Mouse (Mus musculus) stomach, embryonic 15.5 days (tissue): ENCODE measurements around the gene Sfn. TPM values are rescaled to one million over a fixed set of nuclear protein-coding genes. Genes with fewer than 3 reads are reported as not detected.

Experiments used
- ATAC-seq: fragments of 200-750 bp; cut with Nextera tagmentation; 2 replicates; pipeline ENCODE4 v1.8.0; 2017; ENCODE audit warnings: low read depth, moderate number of reproducible peaks, moderate TSS enrichment; ENCODE audit not compliant: insufficient read depth, low FRiP score
- H3K27ac ChIP-seq: fragments of 300-500 bp; sonication (generic); 2 replicates; pipeline ENCODE4 v1.5.1; 2015; ENCODE audit warnings: mild to moderate bottlenecking, inconsistent platforms
- H3K27me3 ChIP-seq: fragments of 300-500 bp; sonication (generic); replicated peaks from 2 replicates; pipeline ENCODE4 v1.6.1; 2015; ENCODE audit warnings: inconsistent platforms
- H3K36me3 ChIP-seq: fragments of 300-500 bp; sonication (generic); 2 replicates; pipeline ENCODE4 v1.6.1; 2015; ENCODE audit warnings: inconsistent platforms
- H3K4me1 ChIP-seq: fragments of 300-500 bp; sonication (generic); 2 replicates; pipeline ENCODE4 v1.6.1; 2015; ENCODE audit warnings: inconsistent platforms
- H3K4me2 ChIP-seq: fragments of 300-500 bp; sonication (generic); 2 replicates; pipeline ENCODE4 v1.6.1; 2015; ENCODE audit warnings: mild to moderate bottlenecking, inconsistent platforms
- H3K4me3 ChIP-seq: fragments of 300-500 bp; sonication (generic); replicated peaks from 2 replicates; pipeline ENCODE4 v1.5.1; 2015; ENCODE audit warnings: inconsistent platforms
- H3K9ac ChIP-seq: fragments of 300-500 bp; sonication (generic); 2 replicates; pipeline ENCODE4 v1.6.1; 2015; ENCODE audit warnings: inconsistent platforms
- H3K9me3 ChIP-seq: fragments of 300-500 bp; sonication (generic); 2 replicates; pipeline ENCODE4 v1.6.1; 2016; ENCODE audit warnings: inconsistent platforms
- WGBS: fragments of 180-500 bp; shearing (Covaris S2); methylation state at CpG from one replicate; pipeline ENCODE4 v1.1.7; 2015; 5-methylcytosine and 5-hydroxymethylcytosine counted together
- polyA plus RNA-seq: library from polyadenylated mRNA; unstranded; fragments of >200 nt; fragmentation: Nextera tagmentation; extraction: Ambion mirVana; gene quantifications from 2 replicates; pipeline ENCODE4 v1.2.1, GENCODE M21; 2015

Sfn gene
- polyA plus RNA-seq, 1 experiment from 2014 or later, result 228 TPM

DNA sequence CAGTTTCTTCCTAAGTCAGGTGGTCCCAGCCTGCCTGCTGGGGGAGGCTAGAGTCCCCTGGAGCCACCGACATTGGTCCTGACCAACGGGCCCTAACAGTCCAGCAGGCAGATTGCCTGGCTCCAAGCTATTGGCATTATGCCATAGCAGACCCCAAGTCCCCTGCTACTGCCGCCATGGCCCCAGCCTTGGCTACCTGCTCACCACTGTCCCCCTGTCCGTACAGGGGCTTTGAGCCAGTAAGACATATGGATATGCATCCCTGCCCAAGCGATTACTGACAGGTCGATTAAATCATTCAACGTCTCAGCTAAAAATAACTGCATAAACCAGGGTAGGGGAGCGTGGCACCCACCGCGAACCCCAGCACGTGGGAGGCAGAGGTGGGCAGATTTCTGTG, 16.0 kb upstream of the Sfn start:
- H3K4me2 ChIP-seq, result no peak overlapping the region
- no peak overlapping the region for H3K27ac ChIP-seq
- H3K9ac ChIP-seq, result no peak overlapping the region
- H3K9me3 ChIP-seq, result no peaks in the 10 kb centered on the region
- 94% methylated on average over 11 of the region's 11 CpGs for WGBS
- no peak for ATAC-seq
- H3K36me3 ChIP-seq, result peaks cover 4% of the 10 kb centered on the region
- H3K4me3 ChIP-seq, result no peak overlapping the region
- H3K4me1 ChIP-seq, result no peaks in the 10 kb centered on the region
- no peaks in the 10 kb centered on the region for H3K27me3 ChIP-seq

DNA sequence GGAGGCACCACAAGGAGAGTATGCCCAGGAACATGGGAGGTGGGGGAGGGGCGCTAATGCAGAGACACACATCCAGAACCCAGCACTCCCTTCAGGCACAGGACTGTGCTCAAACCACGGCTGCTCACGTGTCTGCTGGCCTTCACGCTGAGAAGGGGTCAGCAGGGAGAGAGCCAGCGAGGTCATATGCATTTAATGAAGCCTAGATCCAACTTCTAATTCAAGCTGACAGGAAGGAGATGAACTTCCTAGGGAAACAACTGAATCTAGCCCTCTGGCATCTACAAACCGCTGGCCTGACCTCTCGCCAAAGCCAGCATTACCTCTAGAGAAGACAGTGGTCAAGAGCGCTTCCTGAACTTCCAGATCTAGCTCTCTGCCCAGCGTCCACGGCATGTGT, 13.4 kb upstream of the Sfn start:
- no peak for ATAC-seq
- H3K9me3 ChIP-seq, result no peaks in the 10 kb centered on the region
- H3K27me3 ChIP-seq, result no peaks in the 10 kb centered on the region
- WGBS, result 83% methylated on average over 10 of the region's 10 CpGs
- H3K27ac ChIP-seq, result no peak overlapping the region
- H3K4me1 ChIP-seq, result no peaks in the 10 kb centered on the region
- no peak overlapping the region for H3K4me3 ChIP-seq
- no peak overlapping the region for H3K4me2 ChIP-seq
- peaks cover 13% of the 10 kb centered on the region for H3K36me3 ChIP-seq
- H3K9ac ChIP-seq, result no peak overlapping the region

DNA sequence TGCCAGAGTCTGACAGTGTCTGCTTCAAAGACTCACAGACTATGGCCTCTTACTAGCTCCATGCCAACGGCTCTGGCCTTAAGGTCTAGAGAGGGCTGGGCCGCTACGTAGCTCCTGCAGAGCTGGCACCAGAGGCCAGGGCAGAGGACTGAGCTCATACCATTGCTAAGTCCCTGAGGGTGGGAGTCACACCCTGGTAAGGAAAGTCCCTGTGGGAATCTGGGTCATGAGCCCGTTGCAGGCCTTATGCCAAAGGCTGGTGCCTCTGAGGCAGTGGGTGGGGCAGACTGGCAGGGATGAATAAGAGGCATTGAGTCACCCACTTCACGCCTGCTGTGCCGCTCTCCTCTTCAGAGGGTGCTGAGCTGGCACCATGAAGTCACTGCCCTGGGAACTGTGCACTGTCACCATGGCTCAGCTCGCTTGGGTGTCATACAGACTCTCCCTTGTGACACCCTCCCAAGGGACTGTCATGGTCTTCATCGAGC, 12.3 kb upstream of the Sfn start:
- H3K27me3 ChIP-seq, result no peaks in the 10 kb centered on the region
- no peak overlapping the region for H3K27ac ChIP-seq
- 83% methylated on average over 8 of the region's 8 CpGs for WGBS
- ATAC-seq, result no peak
- no peak overlapping the region for H3K4me2 ChIP-seq
- H3K4me1 ChIP-seq, result no peaks in the 10 kb centered on the region
- peaks cover 13% of the 10 kb centered on the region for H3K36me3 ChIP-seq
- no peaks in the 10 kb centered on the region for H3K9me3 ChIP-seq
- no peak overlapping the region for H3K4me3 ChIP-seq
- no peak overlapping the region for H3K9ac ChIP-seq

DNA sequence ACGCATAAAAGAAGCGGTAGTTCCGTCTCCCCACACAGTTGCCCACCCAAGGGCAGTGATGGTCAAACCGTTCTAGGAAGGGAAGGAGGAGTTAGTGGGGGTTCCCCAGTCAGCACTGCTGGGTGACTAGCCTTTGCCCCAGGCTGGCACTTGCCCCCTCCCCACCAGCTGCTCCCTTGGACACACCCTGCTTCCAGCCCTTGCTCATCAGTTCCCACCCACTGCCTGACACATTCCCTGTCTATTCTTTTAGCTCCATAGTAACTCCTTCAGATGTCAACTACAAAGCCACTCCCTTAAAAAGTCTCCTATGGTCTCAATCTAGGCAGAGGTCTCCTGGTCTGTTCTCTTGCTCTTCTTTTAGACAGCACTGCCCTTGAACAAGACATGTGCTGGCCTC, 11.9 kb upstream of the Sfn start:
- no peak overlapping the region for H3K27ac ChIP-seq
- H3K4me3 ChIP-seq, result no peak overlapping the region
- no peaks in the 10 kb centered on the region for H3K4me1 ChIP-seq
- ATAC-seq, result no peak
- H3K4me2 ChIP-seq, result no peak overlapping the region
- H3K9ac ChIP-seq, result no peak overlapping the region
- no peaks in the 10 kb centered on the region for H3K27me3 ChIP-seq
- H3K9me3 ChIP-seq, result no peaks in the 10 kb centered on the region
- 80% methylated on average over 4 of the region's 4 CpGs for WGBS
- peaks cover 13% of the 10 kb centered on the region for H3K36me3 ChIP-seq

DNA sequence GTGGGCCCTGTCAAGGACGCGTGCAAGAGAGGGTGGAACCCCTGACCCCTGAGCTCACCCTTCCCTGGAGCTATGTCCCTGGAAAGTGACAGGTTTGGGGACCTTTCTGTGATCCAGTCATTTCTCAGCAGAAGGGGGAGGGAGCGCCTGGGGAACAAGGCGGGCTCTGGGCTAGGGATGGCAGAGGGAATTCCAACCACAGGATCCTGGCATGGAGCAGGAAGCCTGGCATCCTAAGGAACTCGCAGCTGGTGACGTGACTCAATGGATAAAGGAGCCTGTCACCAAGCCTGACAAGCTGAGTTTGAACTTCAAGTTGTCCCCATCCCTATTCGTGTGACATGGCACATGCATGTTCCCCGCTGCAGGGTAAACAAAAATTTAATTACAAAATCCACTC, 11.1 kb upstream of the Sfn start:
- no peaks in the 10 kb centered on the region for H3K4me1 ChIP-seq
- no peak overlapping the region for H3K27ac ChIP-seq
- peaks cover 19% of the 10 kb centered on the region for H3K36me3 ChIP-seq
- H3K4me3 ChIP-seq, result no peak overlapping the region
- WGBS, result 91% methylated on average over 8 of the region's 8 CpGs
- no peak overlapping the region for H3K9ac ChIP-seq
- no peak overlapping the region for H3K4me2 ChIP-seq
- ATAC-seq, result no peak
- no peaks in the 10 kb centered on the region for H3K9me3 ChIP-seq
- no peaks in the 10 kb centered on the region for H3K27me3 ChIP-seq

DNA sequence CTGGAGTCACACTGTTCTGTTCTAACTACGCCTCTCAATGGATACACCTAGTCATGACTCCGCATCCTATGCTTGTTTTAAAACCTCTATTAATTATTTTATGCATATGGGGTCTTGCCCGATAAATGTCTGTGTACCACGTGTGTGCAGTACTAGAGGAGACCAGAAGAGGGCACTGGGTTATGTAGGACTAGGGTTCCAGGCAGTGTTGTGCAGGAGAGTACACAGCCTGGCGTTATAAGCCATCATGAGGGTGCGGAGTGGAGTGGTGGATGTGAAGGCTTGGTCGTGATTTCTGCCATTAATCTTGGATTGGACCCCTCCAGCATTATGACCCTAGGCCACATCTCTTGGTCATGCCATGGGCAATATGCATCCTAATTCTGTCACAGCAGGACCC, 10.4 kb upstream of the Sfn start:
- Histone ChIP-seq H3K4me1 (no peaks in the 10 kb centered on the region), H3K27me3 (no peaks in the 10 kb centered on the region), H3K27ac (no peak overlapping the region), H3K36me3 (peaks cover 19% of the 10 kb centered on the region), H3K4me3 (no peak overlapping the region), H3K4me2 (no peak overlapping the region), H3K9ac (no peak overlapping the region), H3K9me3 (no peaks in the 10 kb centered on the region)
- no peak for ATAC-seq
- 97% methylated on average over 7 of the region's 7 CpGs for WGBS

DNA sequence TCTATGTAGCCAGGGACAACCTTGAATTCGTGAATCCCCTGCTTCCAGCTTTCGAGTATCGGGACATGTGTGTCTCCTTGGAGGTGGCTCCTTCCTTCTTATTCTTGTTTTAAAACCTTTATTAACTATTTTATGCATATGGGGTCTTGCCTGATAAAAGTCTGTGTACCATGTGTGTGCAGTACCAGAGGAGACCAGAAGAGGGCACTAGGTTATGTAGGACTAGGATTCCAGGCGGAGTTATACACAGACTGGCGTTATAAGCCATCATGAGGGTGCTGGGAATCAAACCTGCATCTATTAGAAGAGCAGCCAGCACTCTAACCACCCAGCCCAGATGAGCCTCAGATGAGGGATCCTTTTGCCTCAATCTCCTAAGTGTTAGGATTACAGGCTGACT, 9.8 kb upstream of the Sfn start:
- H3K4me1 ChIP-seq, result peaks cover 3% of the 10 kb centered on the region; the same call in 1 of the 2 replicates
- peaks cover 19% of the 10 kb centered on the region for H3K36me3 ChIP-seq
- no peak overlapping the region for H3K4me3 ChIP-seq

DNA sequence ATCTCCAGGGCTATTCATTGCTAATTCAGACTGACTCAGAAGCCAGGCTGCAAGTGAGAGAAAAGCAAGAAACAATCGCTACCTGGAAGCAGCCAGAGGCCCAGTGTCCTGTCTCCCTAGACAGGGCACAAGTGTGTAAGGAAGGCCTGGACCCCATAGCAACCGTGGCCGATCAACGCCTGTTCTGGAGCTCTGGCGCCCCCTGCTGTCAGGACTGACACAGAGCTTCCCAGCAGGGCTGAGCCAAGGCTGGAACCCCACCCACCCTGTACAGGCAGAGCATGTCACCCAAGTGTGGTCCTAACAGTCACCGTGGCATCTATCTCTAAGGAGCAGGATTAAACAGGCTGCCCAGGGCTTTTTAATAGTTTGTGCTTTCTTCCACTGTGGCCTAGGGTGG, 7.8 kb upstream of the Sfn start:
- Histone ChIP-seq H3K36me3 (peaks cover 19% of the 10 kb centered on the region), H3K9me3 (no peaks in the 10 kb centered on the region), H3K9ac (no peak overlapping the region), H3K4me3 (no peak overlapping the region), H3K27ac (no peak overlapping the region), H3K27me3 (no peaks in the 10 kb centered on the region), H3K4me1 (peaks cover 11% of the 10 kb centered on the region), H3K4me2 (no peak overlapping the region)
- WGBS, result 14% methylated on average over 6 of the region's 6 CpGs
- ATAC-seq, result peak; percentile 37; the same call in 1 of the 2 replicates

More for the DNA sequence above, 9.8 kb upstream of the Sfn start:
- H3K4me2 ChIP-seq, result no peak overlapping the region
- H3K27ac ChIP-seq, result no peak overlapping the region
- H3K9me3 ChIP-seq, result no peaks in the 10 kb centered on the region
- H3K27me3 ChIP-seq, result no peaks in the 10 kb centered on the region
- no peak for ATAC-seq
- H3K9ac ChIP-seq, result no peak overlapping the region
- WGBS, result 98% methylated on average over 5 of the region's 5 CpGs

DNA sequence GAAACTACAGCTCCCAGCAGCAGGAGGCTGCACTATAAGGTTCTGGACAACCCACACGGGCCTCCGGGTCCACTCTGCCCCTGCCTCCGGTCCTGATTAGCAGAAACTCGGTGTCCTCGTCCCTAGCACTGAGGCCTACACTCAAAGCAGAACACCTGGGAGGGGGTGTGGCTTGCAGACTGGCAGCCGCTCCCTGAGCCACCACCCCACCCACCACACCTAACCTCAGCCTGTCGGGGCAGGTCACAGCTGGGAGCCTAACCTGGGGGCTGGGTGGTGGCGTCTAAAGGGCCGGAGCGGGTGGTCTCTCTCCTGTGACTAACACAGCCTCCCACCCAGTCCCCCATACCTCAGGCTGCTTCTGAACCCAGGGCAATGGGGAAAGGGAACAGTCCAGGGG, 5.3 kb upstream of the Sfn start:
- Histone ChIP-seq H3K4me2 (no peak overlapping the region), H3K4me3 (no peak overlapping the region), H3K27me3 (peaks cover 2% of the 10 kb centered on the region; the same call in 1 of the 2 replicates), H3K36me3 (peaks cover 11% of the 10 kb centered on the region), H3K9ac (no peak overlapping the region), H3K4me1 (peaks cover 13% of the 10 kb centered on the region), H3K9me3 (no peaks in the 10 kb centered on the region), H3K27ac (peak overlapping the region; percentile 85)
- ATAC-seq, result no peak
- WGBS, result 63% methylated on average over 10 of the region's 10 CpGs

DNA sequence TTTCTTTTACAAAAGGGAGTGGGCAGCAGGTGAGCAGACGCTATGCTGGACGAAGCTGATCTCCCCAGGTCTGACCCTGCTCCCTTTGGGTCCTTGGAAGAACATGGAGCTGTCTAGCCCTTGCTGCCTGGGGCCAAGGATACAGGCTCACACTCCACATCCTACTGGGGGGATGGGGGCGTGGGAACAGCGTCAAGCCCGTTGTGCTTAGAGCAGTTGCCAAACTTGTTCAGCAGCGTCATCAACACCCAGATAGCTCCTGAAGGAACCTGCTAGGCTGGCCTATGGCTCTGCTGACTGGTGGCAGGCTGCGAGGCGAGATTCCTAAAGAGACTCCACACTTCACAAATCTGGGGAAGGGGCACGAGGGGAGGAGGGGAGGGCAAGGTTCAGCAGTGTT, 3.4 kb upstream of the Sfn start:
- ATAC-seq, result peak; percentile 56
- 56% methylated on average over 9 of the region's 9 CpGs for WGBS
- H3K4me2 ChIP-seq, result peak overlapping the region; percentile 10; the same call in 1 of the 2 replicates
- H3K27ac ChIP-seq, result peak overlapping the region; percentile 85
- no peaks in the 10 kb centered on the region for H3K9me3 ChIP-seq
- H3K4me1 ChIP-seq, result peaks cover 18% of the 10 kb centered on the region
- no peak overlapping the region for H3K4me3 ChIP-seq
- H3K27me3 ChIP-seq, result peaks cover 10% of the 10 kb centered on the region
- peaks cover 6% of the 10 kb centered on the region; the same call in 1 of the 2 replicates for H3K36me3 ChIP-seq
- H3K9ac ChIP-seq, result no peak overlapping the region

DNA sequence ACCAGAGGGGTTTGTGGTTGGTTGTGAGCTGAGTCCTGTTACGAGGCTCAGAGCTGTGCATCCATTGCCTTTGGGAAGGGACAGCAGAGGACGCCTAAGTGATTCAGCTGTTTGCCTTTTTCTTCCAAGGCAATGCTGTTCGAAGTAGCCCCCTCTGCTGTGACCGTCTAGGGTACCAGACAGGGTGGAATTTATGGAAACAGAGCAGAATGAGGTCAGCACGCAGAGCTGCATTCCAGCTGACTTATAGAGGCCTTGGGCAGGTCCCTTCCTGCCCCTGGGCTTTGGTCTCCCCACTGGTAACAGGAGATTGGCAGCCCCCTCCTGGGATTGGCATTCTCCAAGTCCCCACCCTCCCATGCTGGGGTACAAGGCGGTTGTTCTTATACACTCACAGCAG, 2.9 kb upstream of the Sfn start:
- peaks cover 15% of the 10 kb centered on the region for H3K27me3 ChIP-seq
- WGBS, result 58% methylated on average over 6 of the region's 6 CpGs
- H3K9me3 ChIP-seq, result no peaks in the 10 kb centered on the region
- H3K27ac ChIP-seq, result peak overlapping the region; percentile 85
- peaks cover 6% of the 10 kb centered on the region; the same call in 1 of the 2 replicates for H3K36me3 ChIP-seq
- no peak for ATAC-seq
- H3K4me1 ChIP-seq, result peaks cover 18% of the 10 kb centered on the region
- no peak overlapping the region for H3K9ac ChIP-seq
- H3K4me3 ChIP-seq, result no peak overlapping the region
- no peak overlapping the region; the same call in 1 of the 2 replicates for H3K4me2 ChIP-seq

DNA sequence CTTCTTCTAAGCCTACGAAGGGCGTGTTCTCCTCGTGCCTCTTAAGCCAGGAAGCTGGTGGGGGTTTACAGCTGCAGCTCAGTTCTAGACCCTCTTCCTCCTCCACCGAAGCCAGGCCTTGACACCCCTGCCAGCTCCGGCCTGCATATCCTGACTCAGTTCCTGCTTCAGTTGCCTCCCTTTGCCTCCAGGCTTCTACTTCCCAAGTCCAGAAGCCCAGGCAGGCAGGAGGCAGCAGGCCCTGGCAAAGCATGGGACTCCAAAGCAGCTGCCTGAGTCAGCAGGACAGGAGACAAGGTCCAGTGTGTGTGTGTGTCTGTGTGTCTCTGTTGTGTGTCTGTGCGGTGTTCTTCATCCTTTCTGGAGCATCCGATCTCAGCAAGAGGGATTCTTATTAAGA, 2.2 kb upstream of the Sfn start:
- Histone ChIP-seq H3K9me3 (no peaks in the 10 kb centered on the region), H3K4me2 (no peak overlapping the region), H3K27me3 (peaks cover 15% of the 10 kb centered on the region), H3K36me3 (peaks cover 6% of the 10 kb centered on the region; the same call in 1 of the 2 replicates), H3K4me3 (no peak overlapping the region), H3K9ac (no peak overlapping the region), H3K4me1 (peaks cover 21% of the 10 kb centered on the region), H3K27ac (peak overlapping the region; percentile 61; the same call in 1 of the 2 replicates)
- ATAC-seq, result no peak
- WGBS, result 81% methylated on average over 7 of the region's 7 CpGs

DNA sequence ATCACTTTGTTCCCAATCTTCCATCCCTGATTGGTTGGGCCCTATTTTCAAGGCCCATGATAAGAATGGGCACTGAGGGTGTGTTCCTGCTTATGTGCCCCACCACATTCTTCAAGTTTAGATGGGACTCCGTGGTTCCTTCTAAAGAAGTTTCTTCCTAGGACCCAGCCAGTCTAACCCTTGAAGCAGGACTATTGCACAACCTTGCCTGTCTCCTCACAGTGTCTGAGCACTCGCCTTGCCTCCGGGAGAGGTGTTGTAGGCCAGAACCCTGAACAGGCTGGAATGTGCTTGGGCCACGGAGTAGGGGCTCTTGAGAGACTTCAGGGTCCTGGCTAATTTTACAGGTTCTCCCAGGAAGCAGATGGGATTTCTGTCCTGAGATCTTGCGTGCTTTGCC, 1.1 kb upstream of the Sfn start:
- peaks cover 15% of the 10 kb centered on the region for H3K27me3 ChIP-seq
- peak overlapping the region; percentile 81 for H3K27ac ChIP-seq
- 82% methylated on average over 5 of the region's 5 CpGs for WGBS
- no peak overlapping the region for H3K4me3 ChIP-seq
- H3K9me3 ChIP-seq, result no peaks in the 10 kb centered on the region
- no peak overlapping the region for H3K4me2 ChIP-seq
- no peak overlapping the region for H3K9ac ChIP-seq
- no peak for ATAC-seq
- no peaks in the 10 kb centered on the region for H3K36me3 ChIP-seq
- peaks cover 27% of the 10 kb centered on the region for H3K4me1 ChIP-seq
